Mouse (Mus musculus): ENCODE data around the gene Il33.

Il33 gene

GRCm38 (mm10) chr19:30000406-30001365 is 75.8 kb downstream of the Il33 start:
- DNase-seq (ENCODE audit: low read depth, low spot score): no peak

DNA sequence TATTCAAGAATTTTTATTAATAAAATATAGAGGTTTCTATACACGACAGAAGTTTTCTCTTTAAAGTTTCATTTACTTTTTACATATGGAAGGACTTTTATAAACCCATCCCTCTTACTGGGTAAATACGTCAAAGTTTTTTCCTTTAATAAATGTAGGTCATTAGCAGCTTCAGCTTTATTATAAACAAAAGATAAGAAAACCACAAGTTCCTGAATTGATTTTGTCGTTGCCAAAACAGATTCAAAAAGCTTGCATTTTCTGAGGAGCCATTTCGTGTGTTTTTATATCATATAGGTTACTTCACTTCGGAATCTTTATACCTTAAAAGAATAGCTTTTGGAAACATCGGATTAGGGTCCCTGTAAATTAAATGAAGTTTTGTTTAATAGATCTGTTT is 76.6 kb downstream of the Il33 start:
- no peak for DNase-seq (ENCODE audit: low read depth, low spot score)

DNA sequence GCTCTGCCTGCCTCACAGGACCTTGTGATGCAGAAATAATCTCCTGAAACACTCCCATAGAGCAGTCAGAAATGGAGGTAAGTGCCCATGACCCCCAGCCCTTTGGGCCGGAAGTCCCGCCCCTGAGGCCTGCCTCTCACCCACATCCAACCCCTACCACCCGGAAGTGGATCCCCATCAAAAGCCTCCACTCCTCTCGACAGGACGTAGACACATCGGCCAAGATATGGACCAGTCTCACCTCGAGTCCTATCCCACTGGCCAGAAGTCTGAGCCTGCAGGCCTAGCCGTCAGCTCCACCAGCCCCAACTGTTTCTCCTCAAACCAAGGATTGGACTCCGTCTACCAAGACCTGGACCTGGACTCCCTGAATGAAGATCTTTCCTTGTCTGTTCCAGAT is 78.7 kb downstream of the Il33 start, which contains the start of gene Trpd52l3:
Gene Trpd52l3 (plus strand): TSS at position 170 of the 400 bp plus-strand sequence.
- no peak for DNase-seq (ENCODE audit: low read depth, low spot score)

DNA sequence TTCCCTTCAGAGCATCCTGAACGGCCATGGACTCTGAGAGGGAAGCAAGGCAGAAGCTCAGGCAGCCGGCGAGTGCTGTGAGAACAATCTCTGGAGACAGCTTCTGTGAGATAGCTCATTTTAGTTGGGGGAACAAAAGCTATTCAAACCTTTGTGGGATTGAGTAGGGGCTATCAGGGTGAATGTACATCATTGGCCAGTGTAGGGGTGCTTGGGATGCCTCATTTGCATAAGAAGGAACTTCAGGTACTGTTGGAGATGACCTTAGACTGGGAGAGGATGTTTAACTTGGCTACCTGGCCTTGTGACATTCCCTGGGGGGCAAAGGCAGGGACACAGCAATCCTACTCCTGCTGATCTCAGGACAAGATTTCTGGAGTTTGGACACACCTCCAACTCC is 81.5 kb downstream of the Il33 start:
- DNase-seq (ENCODE audit: low read depth, low spot score): no peak
